Mouse (Mus musculus): Measurements from ENCODE around the gene Klhl42.

Gene Klhl42

GRCm38 (mm10) chr6:147091136-147092120 lies at the start of gene Klhl42:
Klhl42 (plus strand) TSS chr6:147091379.
- peak; percentile 86 for DNase-seq

DNA sequence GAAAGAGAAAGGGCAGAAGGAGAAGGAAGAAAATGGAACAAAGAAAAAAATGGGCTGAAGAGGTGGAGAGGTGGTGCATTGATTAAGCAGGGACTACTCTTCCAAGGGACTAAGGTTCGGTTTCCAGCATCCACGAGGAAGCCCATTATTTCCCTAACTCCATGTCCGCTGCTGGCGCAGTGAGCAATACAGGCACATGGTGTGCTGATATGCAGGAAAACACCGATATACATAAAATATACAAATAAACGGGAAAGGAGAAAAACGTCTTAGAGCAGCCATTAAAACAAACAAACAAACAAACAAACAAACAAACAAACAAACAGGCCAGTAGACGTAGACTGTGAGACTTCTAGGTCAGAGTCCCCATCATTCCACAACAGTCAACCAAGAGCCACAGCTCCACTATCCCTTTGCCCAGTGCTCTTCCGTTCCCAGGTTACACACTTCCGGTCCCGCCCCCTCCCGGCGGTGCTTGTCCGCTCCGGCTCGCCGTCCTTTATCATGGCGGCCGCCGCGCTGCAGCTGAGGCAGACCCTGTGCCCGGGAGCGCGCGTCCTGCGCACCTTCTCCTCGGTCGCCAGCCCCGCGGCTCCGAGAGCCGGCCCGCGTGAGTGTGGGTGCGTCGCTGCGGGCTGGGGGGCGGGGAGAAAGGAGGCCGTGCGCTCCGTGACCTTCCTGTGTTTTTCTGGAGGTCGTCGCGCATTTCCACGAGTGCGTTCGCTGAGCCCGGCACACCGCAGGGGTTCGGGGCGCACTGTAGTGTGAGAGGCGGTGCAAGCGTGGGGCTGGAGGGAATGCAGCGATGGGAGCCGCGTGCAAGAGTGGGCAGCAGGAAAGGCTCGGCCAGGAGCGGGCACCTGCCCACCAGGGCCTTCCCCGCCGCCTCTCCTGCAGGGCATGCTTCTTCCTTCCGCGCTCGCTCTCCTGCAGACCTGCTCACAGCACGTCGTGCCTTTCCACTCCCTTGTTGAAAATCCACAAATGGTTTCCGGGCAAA lies 48.6 kb upstream of the Klhl42 start, which contains the start of gene Mrps35:
Gene Mrps35 (plus strand): TSS at position 474 of the 1,000 bp plus-strand sequence.
- DNase-seq: peak; percentile 96

- DNase-seq: no peak
Observed at GRCm38 (mm10) chr6:147043633-147044032, 47.5 kb upstream of the Klhl42 start.

DNA sequence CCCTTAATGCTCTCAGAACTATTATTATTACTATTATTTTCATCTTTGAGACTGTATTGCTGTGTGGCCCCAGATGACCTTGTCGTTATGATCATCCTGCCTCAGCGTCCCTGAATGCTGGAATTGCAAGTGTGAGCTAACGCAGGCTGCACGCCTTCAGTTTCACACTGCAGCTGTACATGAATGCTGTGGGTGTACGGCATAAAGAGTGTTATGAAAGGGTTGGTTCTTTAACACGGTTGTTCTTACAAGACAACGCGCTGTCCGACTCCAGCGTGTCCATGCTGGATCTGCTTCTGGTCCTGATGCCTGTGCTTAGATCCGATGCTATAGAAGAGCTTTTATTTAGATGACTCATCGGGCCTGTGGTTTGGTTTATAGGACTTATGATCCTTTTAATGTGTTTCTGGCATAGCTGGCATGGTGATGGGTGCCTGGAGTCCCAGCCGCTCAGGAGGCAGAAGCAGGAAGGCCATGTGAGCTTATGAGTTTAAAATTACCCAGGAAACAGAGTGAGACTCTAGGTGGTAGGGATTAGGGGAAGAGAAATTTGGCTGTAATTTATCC lies 41.9 kb upstream of the Klhl42 start:
- DNase-seq: no peak

- no peak for DNase-seq
Observed at GRCm38 (mm10) chr6:147051666-147052065, 39.5 kb upstream of the Klhl42 start.

DNA sequence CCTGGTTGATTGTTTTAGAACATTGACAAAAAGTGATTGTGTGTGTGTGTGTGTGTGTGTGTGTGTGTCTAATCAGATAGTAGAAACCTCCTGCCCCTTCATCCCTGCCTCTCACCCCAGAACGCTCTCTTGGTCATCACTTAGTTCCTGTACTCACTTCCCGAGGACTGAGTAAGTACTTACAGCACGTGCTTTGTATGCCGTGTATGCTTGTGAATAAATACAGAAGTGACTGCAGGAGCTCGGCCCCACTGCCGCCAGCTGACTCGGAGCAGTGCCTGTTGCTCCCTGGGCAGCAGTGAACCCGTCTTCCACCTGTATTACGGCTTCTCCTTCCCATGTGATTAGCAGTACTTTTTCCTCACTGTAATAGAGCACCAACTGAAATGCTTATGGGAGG lies 38.7 kb upstream of the Klhl42 start:
- no peak for DNase-seq

DNA sequence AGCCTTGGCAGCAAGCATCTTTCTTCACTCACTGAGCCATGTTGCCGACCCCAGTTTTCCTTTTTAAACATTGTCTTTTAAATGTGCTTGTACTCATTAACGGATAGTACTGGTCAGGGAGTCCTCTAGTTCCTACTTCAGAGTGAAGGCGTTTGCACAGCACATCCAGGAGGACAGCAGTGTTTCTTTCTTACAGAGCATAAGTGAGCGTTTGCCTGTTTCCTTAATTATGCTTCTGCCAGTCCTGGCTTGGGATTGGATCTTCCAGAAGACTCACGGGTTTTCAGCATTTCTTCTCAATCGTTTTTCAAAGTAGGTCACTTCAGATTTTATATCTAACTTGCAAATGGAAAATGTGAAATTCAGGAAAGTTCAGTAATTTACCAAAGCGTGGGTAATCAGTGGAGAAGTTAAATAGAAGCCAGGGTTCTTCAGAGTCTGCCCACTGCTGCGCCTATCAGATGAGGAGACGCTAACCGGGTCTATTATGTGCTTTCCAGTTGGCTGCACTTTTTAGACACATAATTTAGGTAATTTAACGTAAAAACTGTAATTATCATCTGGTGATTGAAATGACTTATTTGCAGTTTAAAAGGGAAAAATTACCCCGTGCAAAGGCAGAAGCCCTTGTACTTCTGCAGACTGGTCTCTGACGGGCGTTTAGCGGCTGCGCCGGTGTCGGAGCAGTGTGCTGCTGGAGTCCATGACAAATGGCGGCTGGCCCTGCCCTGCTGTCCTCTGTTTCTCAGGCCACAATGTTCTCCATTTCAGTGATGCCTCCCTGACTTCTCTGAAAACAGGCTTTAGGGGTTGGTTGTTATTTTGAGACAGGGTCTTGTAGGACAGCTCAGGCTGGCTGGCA lies 37.2 kb upstream of the Klhl42 start:
- no peak for DNase-seq

GRCm38 (mm10) chr6:147055374-147055977 lies 35.7 kb upstream of the Klhl42 start:
- DNase-seq: no peak

- DNase-seq: peak; percentile 65
Observed at GRCm38 (mm10) chr6:147059326-147059725, 31.9 kb upstream of the Klhl42 start.

GRCm38 (mm10) chr6:147061630-147062029 lies 29.5 kb upstream of the Klhl42 start:
- no peak for DNase-seq

DNA sequence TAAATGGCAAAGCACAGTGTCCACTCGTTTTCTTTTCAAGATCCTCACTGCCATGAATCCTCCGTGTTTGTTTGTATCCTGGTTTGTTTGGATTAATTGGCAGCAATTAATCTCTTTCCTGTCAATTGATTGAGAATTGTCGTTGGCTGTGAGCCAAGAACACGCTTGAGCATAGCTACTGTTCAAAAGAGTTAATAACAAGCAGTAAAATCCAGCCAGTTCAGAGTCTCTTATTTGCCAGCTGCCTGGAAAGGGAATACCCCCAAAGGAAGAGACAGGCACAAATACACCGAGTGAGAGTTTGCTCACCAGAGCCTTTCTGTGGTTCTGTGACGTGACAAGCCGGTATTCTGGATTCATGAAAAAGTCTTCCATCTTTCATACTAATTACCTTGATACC lies 29.1 kb upstream of the Klhl42 start:
- no peak for DNase-seq

DNA sequence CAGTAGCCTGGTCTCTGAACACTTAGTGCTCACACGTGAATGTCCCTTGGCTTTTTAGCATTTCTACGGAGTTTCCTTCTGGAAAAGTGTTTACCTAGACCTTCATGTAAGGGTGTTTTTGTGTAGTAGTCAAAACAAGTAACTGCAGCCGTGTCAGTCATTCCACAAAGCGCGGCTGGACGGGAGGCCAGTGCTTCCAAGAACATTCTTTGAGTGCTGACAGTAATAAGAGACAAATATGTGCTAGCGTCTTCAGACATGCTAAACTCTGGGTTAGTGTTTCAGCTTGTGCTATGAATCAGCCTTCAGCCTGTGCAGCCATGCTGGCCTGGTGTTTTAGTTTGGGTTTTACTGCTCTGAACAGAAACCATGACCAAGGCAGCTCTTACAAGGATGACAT lies 28.5 kb upstream of the Klhl42 start:
- no peak for DNase-seq

DNA sequence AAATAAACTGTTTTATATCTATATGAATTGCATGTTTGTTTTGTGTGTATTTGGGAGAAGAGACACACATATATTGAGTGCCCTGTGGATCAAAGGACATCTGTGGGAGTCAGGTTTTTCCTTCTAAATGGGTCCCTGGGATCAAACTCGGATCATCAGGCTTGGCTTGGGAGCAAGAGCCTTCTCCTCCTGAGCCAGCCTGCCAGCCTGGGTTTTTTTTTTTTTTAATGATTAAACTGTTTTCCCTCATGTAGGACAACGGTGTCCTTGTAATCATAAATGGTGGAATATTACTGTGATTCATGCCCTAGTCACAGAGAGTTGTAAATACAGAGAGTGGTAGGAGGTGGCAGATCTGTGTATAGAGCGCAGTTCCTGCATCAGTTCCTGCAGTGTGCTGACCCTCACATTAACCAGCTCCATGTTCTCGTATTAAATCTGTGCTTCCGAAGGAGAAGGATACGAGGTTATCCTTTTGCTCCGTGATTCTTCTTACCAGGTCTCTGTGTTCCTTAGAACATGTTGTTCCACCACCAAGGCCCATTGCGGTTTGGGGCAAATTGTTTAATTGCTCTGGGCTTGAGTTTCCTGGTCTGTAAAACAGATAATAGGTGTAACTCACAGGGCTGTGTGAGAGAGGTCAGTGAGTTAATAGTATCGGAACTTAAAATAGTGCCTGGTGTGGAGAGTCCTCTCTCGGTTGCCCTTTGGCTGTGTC lies 26.8 kb upstream of the Klhl42 start:
- DNase-seq: no peak

DNA sequence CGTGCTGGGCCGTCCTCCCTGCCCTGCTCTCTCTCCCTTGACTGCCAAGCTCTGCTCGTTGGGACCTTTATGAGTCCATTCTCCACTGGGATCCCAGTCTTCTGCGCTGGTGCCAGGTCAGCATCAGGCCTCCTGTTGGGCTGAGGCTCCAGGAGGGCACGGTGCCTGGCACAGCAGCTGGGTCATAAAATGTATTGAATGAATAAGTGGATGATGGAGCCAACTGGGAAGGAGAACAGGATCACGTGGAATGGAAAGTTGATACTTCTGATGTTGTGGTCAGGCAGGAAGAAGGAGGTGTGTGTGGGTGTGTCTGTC lies 26.3 kb upstream of the Klhl42 start:
- DNase-seq: peak; percentile 22

DNA sequence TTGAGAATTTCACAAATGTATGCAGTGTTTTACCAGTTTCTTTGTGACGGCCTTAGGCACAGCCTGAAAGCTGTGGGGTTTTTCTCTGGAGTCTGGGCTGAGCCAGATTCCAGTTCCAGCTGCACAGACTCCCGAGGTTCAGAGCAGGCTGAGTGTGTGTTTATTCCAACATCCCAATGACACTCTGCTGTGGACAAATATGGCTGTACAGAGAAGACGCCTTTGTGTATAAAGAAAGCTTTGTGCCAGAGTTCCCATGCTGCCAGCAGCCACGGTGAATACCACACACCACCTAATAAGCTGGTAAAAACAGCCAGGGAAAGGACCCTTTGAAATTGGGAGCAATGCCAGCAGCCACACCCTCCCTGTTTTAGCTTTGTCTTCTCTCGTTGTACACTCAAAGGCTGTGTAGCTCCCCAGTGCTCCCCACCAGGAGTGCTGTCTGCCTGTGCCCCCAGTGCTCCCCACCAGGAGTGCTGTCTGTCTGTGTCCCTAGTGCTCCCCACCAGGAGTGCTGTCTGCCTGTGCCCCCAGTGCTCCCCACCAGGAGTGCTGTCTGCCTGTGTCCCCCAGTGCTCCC lies 15.3 kb upstream of the Klhl42 start:
- no peak for DNase-seq

DNA sequence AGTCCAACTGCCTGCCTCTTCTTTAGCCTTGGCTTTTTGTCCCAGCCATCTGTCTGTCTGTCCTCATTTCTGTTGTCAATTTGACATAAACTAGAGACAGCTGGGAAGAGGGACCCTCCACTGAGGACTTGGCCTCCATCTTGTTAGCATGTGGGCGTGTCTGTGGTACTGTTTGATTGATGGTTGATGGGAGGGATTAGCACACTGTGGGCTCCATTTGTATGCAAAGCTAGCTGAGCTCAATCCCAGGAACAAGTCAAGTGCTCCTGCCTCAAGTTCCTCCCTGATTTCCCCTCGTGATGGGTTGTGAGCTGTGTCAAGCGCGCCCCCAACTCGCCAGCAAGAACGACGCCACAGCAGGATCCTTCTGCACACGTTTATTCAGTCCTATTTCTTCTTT lies 14.3 kb upstream of the Klhl42 start:
- DNase-seq: no peak

- DNase-seq: no peak
Observed at GRCm38 (mm10) chr6:147079919-147080318, 11.3 kb upstream of the Klhl42 start.

- DNase-seq: no peak
Observed at GRCm38 (mm10) chr6:147085398-147086040, 5.7 kb upstream of the Klhl42 start.

DNA sequence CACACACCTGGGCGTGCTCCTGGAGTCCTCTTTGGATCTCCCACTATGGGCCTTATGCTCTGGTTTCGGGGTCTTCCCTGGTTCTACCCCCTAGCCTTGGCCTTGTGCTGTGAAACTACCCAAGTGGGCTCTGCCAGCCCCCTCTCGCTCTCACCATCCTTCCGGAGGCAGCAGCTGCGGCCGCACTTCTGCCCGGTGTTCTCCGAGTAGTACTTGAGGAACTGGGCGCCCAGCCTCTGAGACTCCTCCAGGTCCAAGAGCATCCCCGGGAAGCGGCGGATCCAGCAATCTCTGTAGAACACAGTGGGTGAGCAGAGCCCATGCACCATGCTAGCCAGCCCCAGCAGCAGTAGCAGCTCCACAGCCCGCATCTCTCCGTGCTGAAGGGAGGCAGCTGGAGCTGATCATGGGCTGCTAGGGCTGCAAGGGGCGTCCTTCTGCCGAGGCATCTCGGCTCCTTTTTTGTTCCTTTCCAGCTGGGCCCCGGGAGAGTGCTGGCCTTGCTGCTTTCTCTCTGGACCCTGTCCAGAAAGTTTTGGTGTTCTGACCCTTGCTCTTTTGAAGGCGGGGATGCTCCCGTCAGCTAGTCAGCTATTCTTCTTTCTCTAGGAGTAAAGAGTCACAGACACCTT lies 4.5 kb upstream of the Klhl42 start, which contains the start of gene Mansc4:
Gene Mansc4 (minus strand): TSS at position 439 of the 632 bp plus-strand sequence.
- DNase-seq: peak; percentile 83

All from kidney, postnatal 10 days (tissue).